Comparison of ENCODE assay signal across 22 mouse cellular contexts in the genomic region with DNA sequence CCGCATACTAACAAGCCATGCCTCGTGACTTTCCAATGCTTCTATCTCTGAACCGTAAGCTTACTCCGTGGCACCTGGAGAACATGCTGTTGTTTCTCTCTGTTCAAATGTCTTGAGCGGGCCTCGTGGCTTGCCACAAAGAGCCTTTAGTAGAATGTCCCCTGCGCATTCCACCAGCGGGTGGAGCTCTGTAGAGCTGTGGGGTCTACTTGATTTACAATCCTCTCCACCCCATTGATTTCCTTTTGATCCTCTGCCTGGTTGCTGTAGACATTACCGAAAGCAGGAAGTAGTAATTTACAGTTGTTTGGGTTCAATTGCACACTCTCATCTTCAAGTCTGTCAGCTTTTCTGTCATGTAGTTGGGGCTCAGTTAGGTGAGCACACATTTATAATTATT.
DNase-seq lines count a peak whose midpoint lies in the region.
"Had no signal": no experiment of that assay in that cellular context is flagged by ENCODE, and none has a peak within 500 bp of the region (broad histone marks: within the 10 kb centered on the region; RNA-seq: fewer than 3 reads in every experiment).

No protein-coding gene starts in this region.

- peak; percentile 58 for DNase-seq in heart, adult 11 months
- no peak for DNase-seq in heart, postnatal 25 days (ENCODE audit: low spot score)
- peak; percentile 1 for DNase-seq in ovary, postnatal 36 days (ENCODE audit: low spot score)
- no peak for DNase-seq in ovary, adult 18-20 months (ENCODE audit: low spot score)
- DNase-seq in R1 (ENCODE audit: low read depth, low spot score), result peak; percentile 69
- DNase-seq in testis, postnatal 14 days (ENCODE audit: low spot score), result no peak
- no peak for DNase-seq in gastrocnemius, postnatal 25 days
- DNase-seq: adrenal gland, postnatal 25 days; B cell, adult 2 months; cerebellum, adult 18-20 months; cerebellum, postnatal 14 days; forebrain, postnatal 0 days; heart, postnatal 36 days; kidney, adult 8-10 months; kidney, postnatal 4 days; liver, postnatal 0 days; lung, postnatal 10 days; midbrain, embryonic 14.5 days; right cerebral cortex, postnatal 25 days; spleen, adult 18-20 months; thymus, adult 18-20 months; thymus, postnatal 36 days had no signal

- intact Hi-C loops in heart, postnatal 25 days (cut with DNase I), result no loop called here

Comparison
In these comparisons a context has a peak if more than half of its experiments do, and no peak if none do; other contexts are left out.
1. DNase-seq: peak in heart, adult 11 months (single experiment), ovary, postnatal 36 days (single experiment) and R1 (single experiment); none in heart, postnatal 25 days (single experiment), ovary, adult 18-20 months (single experiment), testis, postnatal 14 days (single experiment) and gastrocnemius, postnatal 25 days (single experiment).